Comparison of ENCODE assay signal across 8 mouse cellular contexts in the genomic region with DNA sequence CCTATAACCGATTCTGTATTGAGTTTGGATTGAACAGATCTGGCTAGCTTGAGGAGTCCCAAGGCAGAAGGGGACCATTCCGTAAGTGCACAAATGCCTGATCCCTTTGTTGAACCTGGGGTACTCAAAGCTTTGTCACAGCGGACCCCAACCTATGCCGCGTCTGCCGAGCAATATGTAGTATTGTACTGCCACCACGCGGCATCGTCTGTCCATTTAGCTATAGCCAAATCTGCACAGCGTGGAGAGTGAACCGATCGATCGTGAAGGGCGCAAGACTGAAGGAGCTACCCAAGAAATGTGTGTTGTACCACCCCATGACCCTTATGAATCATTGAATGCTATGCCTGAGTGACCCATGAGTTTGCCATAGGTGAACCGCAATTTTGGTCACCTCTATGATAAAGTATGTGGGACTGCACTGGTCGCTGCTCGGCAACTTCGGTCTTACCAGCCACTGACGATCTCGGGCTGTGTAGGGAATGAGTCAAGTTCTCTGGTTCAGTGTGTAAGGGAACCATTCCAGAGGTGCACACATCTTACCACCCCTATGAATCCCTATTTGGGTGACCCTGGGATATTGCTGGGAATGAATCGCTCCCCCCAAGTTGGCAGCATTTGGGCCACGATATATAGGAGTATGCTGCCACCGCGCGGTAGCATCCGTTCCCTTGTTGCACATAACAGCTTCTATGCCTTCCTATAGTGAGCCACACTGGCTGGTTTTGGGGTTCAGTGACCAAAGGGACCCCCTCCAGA. TPM values are rescaled to one million over a fixed set of nuclear protein-coding genes. Genes with fewer than 3 reads are reported as not detected.
DNase-seq lines count a peak whose midpoint lies in the region; ATAC-seq lines count a peak whose summit lies in the region.

No protein-coding gene starts in this region.

- H3K9ac ChIP-seq in forebrain, embryonic 15.5 days (replicated peaks), result peak overlapping the region; percentile 3; the same call in 1 of the 2 replicates
- peak overlapping the region; percentile 31; the same call in 1 of the 2 replicates for H3K9ac ChIP-seq in hindbrain, embryonic 11.5 days (ENCODE audit: low read depth, low read length)
- H3K9ac ChIP-seq in lung, embryonic 15.5 days, result 0 out of 2 replicates have a peak overlapping the region, but pooled peaks have one; percentile 22

- H3K4me2 ChIP-seq in forebrain, embryonic 15.5 days (replicated peaks), result peak overlapping the region; percentile 70
- peak overlapping the region; percentile 56 for H3K4me2 ChIP-seq in hindbrain, embryonic 11.5 days (replicated peaks; ENCODE audit: low read depth, low read length)
- H3K4me2 ChIP-seq in lung, embryonic 15.5 days, result peak overlapping the region; percentile 70

- peak; percentile 74 for ATAC-seq in forebrain, embryonic 15.5 days (replicated peaks)
- peak; percentile 73; the same call in 1 of the 2 replicates for ATAC-seq in hindbrain, embryonic 11.5 days (ENCODE audit: low FRiP score)
- ATAC-seq in lung, embryonic 15.5 days (ENCODE audit: borderline replicate concordance, extremely low read depth, low FRiP score, low TSS enrichment), result no peak
- ATAC-seq in monocyte, adult 5-6 weeks (replicated peaks; ENCODE audit: insufficient number of reproducible peaks, low FRiP score, low TSS enrichment, poor library complexity, severe bottlenecking), result no peak

- DNase-seq in NIH3T3 (ENCODE audit: low read depth), result peak; percentile 45
- peak; percentile 30 for DNase-seq in c-Kit-positive CD71-positive TER-119-negative erythroid progenitor cells, embryonic 14.5 days (ENCODE audit: low read depth)
- DNase-seq in hindbrain, embryonic 11.5 days (ENCODE audit: low spot score), result peak; percentile 73
- DNase-seq in layer of hippocampus, postnatal 10 days (ENCODE audit: low spot score in 2 of 2), result peak; percentile 66 to 78
- DNase-seq in retina, embryonic 14.5 days (ENCODE audit: low spot score), result peak; percentile 76

- H3K27me3 ChIP-seq in forebrain, embryonic 15.5 days, result no peaks in the 10 kb centered on the region
- H3K27me3 ChIP-seq in hindbrain, embryonic 11.5 days (ENCODE audit: control insufficient read depth, insufficient read depth, low read length), result peaks cover 6% of the 10 kb centered on the region; the same call in 1 of the 2 replicates
- H3K27me3 ChIP-seq in lung, embryonic 15.5 days, result no peaks in the 10 kb centered on the region

- whole genome bisulfite sequencing in forebrain, embryonic 15.5 days, result 47% methylated on average over 26 of the region's 26 CpGs
- WGBS in hindbrain, embryonic 11.5 days, result 45% methylated on average over 26 of the region's 26 CpGs
- WGBS in lung, embryonic 15.5 days, result 43% methylated on average over 26 of the region's 26 CpGs

- H3K4me1 ChIP-seq in forebrain, embryonic 15.5 days, result peaks cover 14% of the 10 kb centered on the region
- H3K4me1 ChIP-seq in hindbrain, embryonic 11.5 days (replicated peaks; ENCODE audit: control insufficient read depth, insufficient read depth, low read length), result no peaks in the 10 kb centered on the region
- peaks cover 26% of the 10 kb centered on the region for H3K4me1 ChIP-seq in lung, embryonic 15.5 days

- peak overlapping the region; percentile 37 for H3K4me3 ChIP-seq in forebrain, embryonic 15.5 days
- peak overlapping the region; percentile 19 for H3K4me3 ChIP-seq in hindbrain, embryonic 11.5 days (ENCODE audit: low read depth, low read length)
- peak overlapping the region; percentile 31 for H3K4me3 ChIP-seq in lung, embryonic 15.5 days

- H3K27ac ChIP-seq in forebrain, embryonic 15.5 days (replicated peaks), result 0 out of 2 replicates have a peak overlapping the region, but pooled peaks have one; percentile 21
- H3K27ac ChIP-seq in hindbrain, embryonic 11.5 days (ENCODE audit: low read depth, low read length), result no peak overlapping the region
- no peak overlapping the region for H3K27ac ChIP-seq in lung, embryonic 15.5 days

- H3K36me3 ChIP-seq in forebrain, embryonic 15.5 days, result no peaks in the 10 kb centered on the region
- H3K36me3 ChIP-seq in hindbrain, embryonic 11.5 days (ENCODE audit: control insufficient read depth, insufficient read depth, low read length), result no peaks in the 10 kb centered on the region
- no peaks in the 10 kb centered on the region for H3K36me3 ChIP-seq in lung, embryonic 15.5 days

- H3K9me3 ChIP-seq in forebrain, embryonic 15.5 days, result no peaks in the 10 kb centered on the region
- no peaks in the 10 kb centered on the region for H3K9me3 ChIP-seq in hindbrain, embryonic 11.5 days (ENCODE audit: control insufficient read depth, low read length)
- peaks cover 10% of the 10 kb centered on the region for H3K9me3 ChIP-seq in lung, embryonic 15.5 days

RNA-seq across cellular contexts. Expression of a gene that starts 47.8 kb away (rescaled TPM):
- 20.1 and 22.4 TPM in 2 replicates for polyA plus RNA-seq in forebrain, embryonic 15.5 days (2015; fragmentation: Nextera tagmentation; extraction: Ambion mirVana)
- 13.5 and 13.9 TPM in 2 replicates for polyA plus RNA-seq in hindbrain, embryonic 11.5 days (2014; fragmentation: Nextera tagmentation; extraction: Ambion mirVana)
- total RNA-seq in layer of hippocampus, postnatal 10 days (2021), result 10 to 100 TPM in 1 of 2 experiments, 1 to 10 TPM in 1; 8.4 to 12.9 TPM
- polyA plus RNA-seq in lung, embryonic 15.5 days (2015; fragmentation: Nextera tagmentation; extraction: Ambion mirVana), result 22.8 and 28.3 TPM in 2 replicates
- total RNA-seq in monocyte, adult 5-6 weeks (2017), result 9.7 to 34.1 TPM (median 22.6 TPM) in 3 replicates

Comparison
In these comparisons a context has a peak if more than half of its experiments do, and no peak if none do; other contexts are left out.
1. ATAC-seq: peak in forebrain, embryonic 15.5 days (single experiment) and hindbrain, embryonic 11.5 days (single experiment); none in lung, embryonic 15.5 days (single experiment) and monocyte, adult 5-6 weeks (single experiment).
2. Peak in every context shown above with its lines, with median percentiles within 50 percentile points of each other: DNase-seq, H3K4me2 ChIP-seq, H3K4me3 ChIP-seq and H3K9ac ChIP-seq.